Mouse (Mus musculus) kidney, adult 2 months (tissue): Measurements from ENCODE around the gene Lars2.

Experiments used
- CTCF ChIP-seq: fragments of 200-500 bp; conservative IDR thresholded peaks from 2 replicates; pipeline ENCODE4 v1.5.1; 2011; ENCODE audit warnings: low read depth, mild to moderate bottlenecking, control low read depth, low read length, moderate library complexity, mixed read lengths; ENCODE audit not compliant: insufficient read depth, insufficient read length
- POLR2A ChIP-seq: fragments of 200-500 bp; IDR thresholded peaks from one replicate; pipeline ENCODE4 v1.6.1; 2011; ENCODE audit warnings: low read depth, low read length, control low read depth

- TF ChIP-seq CTCF (peak; percentile 72), POLR2A (no peak)
Measured at GRCm38 (mm10) chr9:123457603-123458002, 90.9 kb downstream of the Lars2 start.
